Comparison of ENCODE assay signal across 8 mouse cellular contexts in the genomic region with DNA sequence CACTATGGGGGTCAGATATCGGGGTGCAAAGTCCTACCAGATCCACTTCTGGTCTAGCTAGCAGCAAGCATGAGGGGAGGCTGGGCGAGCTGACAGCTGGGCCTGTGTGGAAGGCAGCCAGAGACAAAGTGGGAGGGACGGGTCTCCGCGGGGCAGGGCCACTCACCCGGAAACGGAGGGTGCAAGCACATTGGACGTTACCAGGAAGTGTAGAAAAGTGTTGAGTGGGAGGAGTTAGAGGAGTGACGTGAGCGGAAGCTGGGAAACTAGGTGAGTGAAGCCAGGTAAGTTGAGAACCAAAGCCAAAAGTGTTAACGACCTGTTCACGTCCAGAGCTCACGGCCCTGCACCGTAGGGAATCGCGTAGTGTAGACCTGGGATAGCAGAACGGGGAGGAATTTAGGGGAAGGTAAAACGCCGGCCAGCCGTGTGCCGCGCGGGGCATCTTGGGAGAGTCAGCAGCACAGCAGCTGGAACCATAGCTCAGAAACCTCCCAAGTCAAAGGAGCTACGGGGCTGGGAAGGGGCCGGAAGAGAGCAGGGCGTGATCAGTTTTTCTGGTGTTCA. TPM values are rescaled to one million over a fixed set of nuclear protein-coding genes. Genes with fewer than 3 reads are reported as not detected.
DNase-seq lines count a peak whose midpoint lies in the region; ATAC-seq and TF ChIP-seq lines count a peak whose summit lies in the region.

A gene (plus strand): TSS at position 237 of the 567 bp plus-strand sequence.

- peak; percentile 100 for ATAC-seq in embryonic facial prominence, embryonic 14.5 days (ENCODE audit: low read depth)
- peak; percentile 100 for ATAC-seq in limb, embryonic 13.5 days (ENCODE audit: low FRiP score, low read depth)
- ATAC-seq in midbrain, embryonic 16.5 days: peak; percentile 99

- H3K4me3 ChIP-seq in embryonic facial prominence, embryonic 14.5 days (ENCODE audit: low read depth, low read length): peak within 1 kb of the TSS; percentile 65
- H3K4me3 ChIP-seq in heart, adult 2 months: peak within 1 kb of the TSS; percentile 71
- H3K4me3 ChIP-seq in limb, embryonic 13.5 days: peak within 1 kb of the TSS; percentile 63
- H3K4me3 ChIP-seq in midbrain, embryonic 16.5 days (ENCODE audit: low read depth, low read length): peak within 1 kb of the TSS; percentile 60

- TF ChIP-seq POLR2A in heart, adult 2 months (IDR thresholded peaks at IDR 0.05; ENCODE audit: insufficient read depth, low read depth, low read length): peak; percentile 87

- peaks cover 9% of the 10 kb centered on the region; the same call in 1 of the 2 replicates for H3K36me3 ChIP-seq in embryonic facial prominence, embryonic 14.5 days (ENCODE audit: control insufficient read depth, insufficient read depth, low read length)
- H3K36me3 ChIP-seq in heart, adult 2 months (ENCODE audit: control insufficient read depth, insufficient read depth, low read length): no peaks in the 10 kb centered on the region; the same call in 1 of the 2 replicates
- H3K36me3 ChIP-seq in limb, embryonic 13.5 days: peaks cover 7% of the 10 kb centered on the region
- no peaks in the 10 kb centered on the region for H3K36me3 ChIP-seq in midbrain, embryonic 16.5 days (ENCODE audit: control insufficient read depth, insufficient read depth, low read length)

- peak; percentile 96 for DNase-seq in 3T3-L1 (ENCODE audit: low read depth, low spot score)
- peak; percentile 70 to 82 for DNase-seq in adrenal gland, postnatal 4 days (ENCODE audit: low spot score in 2 of 2)
- peak; percentile 97 for DNase-seq in embryonic facial prominence, embryonic 14.5 days (ENCODE audit: low spot score)
- peak; percentile 94 to 95 for DNase-seq in heart, adult 2 months
- peak; percentile 96 to 97 for DNase-seq in kidney, adult 8-10 months
- peak; percentile 76 to 92 for DNase-seq in spleen, postnatal 10 days (ENCODE audit: low spot score in 2 of 2)

- no peaks in the 10 kb centered on the region for H3K27me3 ChIP-seq in embryonic facial prominence, embryonic 14.5 days (replicated peaks; ENCODE audit: control insufficient read depth, insufficient read depth, low read length)
- H3K27me3 ChIP-seq in heart, adult 2 months (ENCODE audit: control insufficient read depth, insufficient read depth, low read length): no peaks in the 10 kb centered on the region
- no peaks in the 10 kb centered on the region for H3K27me3 ChIP-seq in limb, embryonic 13.5 days
- H3K27me3 ChIP-seq in midbrain, embryonic 16.5 days (ENCODE audit: control insufficient read depth, insufficient read depth, low read depth, low read length): no peaks in the 10 kb centered on the region

- peak within 1 kb of the TSS; percentile 87 for H3K4me2 ChIP-seq in embryonic facial prominence, embryonic 14.5 days (ENCODE audit: low read depth, low read length)
- peak within 1 kb of the TSS; percentile 74 for H3K4me2 ChIP-seq in limb, embryonic 13.5 days (replicated peaks)
- H3K4me2 ChIP-seq in midbrain, embryonic 16.5 days (ENCODE audit: low read length): peak within 1 kb of the TSS; percentile 68

- TF ChIP-seq CTCF in heart, adult 2 months (IDR thresholded peaks at IDR 0.05): no peak

- peak; percentile 65 for TF ChIP-seq EP300 in heart, adult 2 months (IDR thresholded peaks at IDR 0.05; ENCODE audit: insufficient read depth, low read depth, low read length)

- WGBS in embryonic facial prominence, embryonic 14.5 days: under 1% methylated on average over 26 of the region's 26 CpGs
- under 1% methylated on average over 26 of the region's 26 CpGs for WGBS in heart, adult 2 months
- under 1% methylated on average over 26 of the region's 26 CpGs for WGBS in limb, embryonic 13.5 days
- under 1% methylated on average over 26 of the region's 26 CpGs for WGBS in midbrain, embryonic 16.5 days

- H3K27ac ChIP-seq in embryonic facial prominence, embryonic 14.5 days (replicated peaks; ENCODE audit: low read depth, low read length): peak within 1 kb of the TSS; percentile 94
- peak within 1 kb of the TSS; percentile 92 for H3K27ac ChIP-seq in heart, adult 2 months
- H3K27ac ChIP-seq in limb, embryonic 13.5 days: peak within 1 kb of the TSS; percentile 92
- peak within 1 kb of the TSS; percentile 84 for H3K27ac ChIP-seq in midbrain, embryonic 16.5 days (ENCODE audit: low read length)

- H3K9ac ChIP-seq in embryonic facial prominence, embryonic 14.5 days (ENCODE audit: low read depth, low read length): peak within 1 kb of the TSS; percentile 66
- H3K9ac ChIP-seq in heart, adult 2 months (ENCODE audit: low read depth, low read length): peak within 1 kb of the TSS; percentile 69
- H3K9ac ChIP-seq in limb, embryonic 13.5 days: peak within 1 kb of the TSS; percentile 61
- H3K9ac ChIP-seq in midbrain, embryonic 16.5 days (ENCODE audit: low read depth, low read length): peak within 1 kb of the TSS; percentile 64

- H3K9me3 ChIP-seq in embryonic facial prominence, embryonic 14.5 days (ENCODE audit: control insufficient read depth, low read length): no peaks in the 10 kb centered on the region
- no peaks in the 10 kb centered on the region for H3K9me3 ChIP-seq in limb, embryonic 13.5 days
- no peaks in the 10 kb centered on the region for H3K9me3 ChIP-seq in midbrain, embryonic 16.5 days (replicated peaks; ENCODE audit: control insufficient read depth, low read length, poor library complexity, severe bottlenecking)

- H3K4me1 ChIP-seq in embryonic facial prominence, embryonic 14.5 days (ENCODE audit: control insufficient read depth, insufficient read depth, low read length): 0 out of 2 replicates have a peak, but pooled peaks cover 3% of the 10 kb centered on the region
- peaks cover 2% of the 10 kb centered on the region for H3K4me1 ChIP-seq in heart, adult 2 months (ENCODE audit: control insufficient read depth, insufficient read depth, low read length)
- peaks cover 7% of the 10 kb centered on the region for H3K4me1 ChIP-seq in limb, embryonic 13.5 days
- H3K4me1 ChIP-seq in midbrain, embryonic 16.5 days (ENCODE audit: control insufficient read depth, insufficient read depth, low read length): peaks cover 6% of the 10 kb centered on the region

- peaks cover 2% of the 10 kb centered on the region; the same call in 1 of the 2 replicates for H3K79me2 ChIP-seq in heart, adult 2 months (replicated peaks; ENCODE audit: control insufficient read depth, insufficient read depth, low read length)

- intact Hi-C loops in heart, adult 2 months (cut with DNase I): loop anchor here (1.0 to 5.0 kb wide), 4 partner anchors 27 to 85 kb away; a partner anchor contains a TSS

RNA-seq across cellular contexts. Expression of the gene that starts here (rescaled TPM):
- total RNA-seq in adrenal gland, postnatal 4 days (2021): 10 to 100 TPM in 1 of 2 experiments, 1 to 10 TPM in 1; 8.8 to 10.2 TPM
- polyA plus RNA-seq in embryonic facial prominence, embryonic 14.5 days (2014; fragmentation: Nextera tagmentation; extraction: Ambion mirVana): 12.7 and 17.0 TPM in 2 replicates
- total RNA-seq in heart, adult 2 months (2021): 1 to 10 TPM; 6.3 to 8.5 TPM
- polyA plus RNA-seq in heart, adult 2 months (2012; rRNA removed): 1.5 and 3.7 TPM in 2 replicates
- polyA plus RNA-seq in limb, embryonic 13.5 days (2015; fragmentation: Nextera tagmentation; extraction: Ambion mirVana): 17.3 and 18.0 TPM in 2 replicates
- 12.4 and 15.2 TPM in 2 replicates for polyA plus RNA-seq in midbrain, embryonic 16.5 days (2015; fragmentation: Nextera tagmentation; extraction: Ambion mirVana)

Comparison
In these comparisons a context has a peak if more than half of its experiments do, and no peak if none do; other contexts are left out.
1. Peak in every context shown above with its lines: DNase-seq, ATAC-seq, H3K4me3 ChIP-seq and H3K27ac ChIP-seq.